Mouse (Mus musculus) forebrain, postnatal 0 days (tissue): ENCODE measurements around the gene Rab11fip5. TPM values are rescaled to one million over a fixed set of nuclear protein-coding genes. Genes with fewer than 3 reads are reported as not detected.
A peak's percentile ranks its signal among the peaks of the same experiment; 100 is the strongest.

Source experiments
- ATAC-seq: fragments of 200-750 bp; cut with Nextera tagmentation; 2 replicates; pipeline ENCODE4 v1.8.0; 2017; ENCODE audit warnings: mild to moderate bottlenecking, moderate library complexity
- DNase-seq: peaks from one replicate; pipeline ENCODE4 v3.0.0-alpha.2; 2015
- H3K27ac ChIP-seq: fragments of 300-500 bp; sonication (generic); 2 replicates; pipeline ENCODE4 v1.5.1; 2014; ENCODE audit warnings: low read depth, mild to moderate bottlenecking, antibody characterized with exemption, low read length, moderate library complexity, mixed read lengths
- H3K27me3 ChIP-seq: fragments of 300-500 bp; sonication (generic); 2 replicates; pipeline ENCODE4 v1.6.1; 2014; ENCODE audit warnings: mild to moderate bottlenecking, low read length, mixed read lengths; ENCODE audit not compliant: insufficient read depth
- H3K36me3 ChIP-seq: fragments of 300-500 bp; sonication (generic); 2 replicates; pipeline ENCODE4 v1.6.1; 2014; ENCODE audit warnings: mild to moderate bottlenecking, moderate library complexity; ENCODE audit not compliant: insufficient read depth
- H3K4me1 ChIP-seq: fragments of 300-500 bp; sonication (generic); 2 replicates; pipeline ENCODE4 v1.6.1; 2014; ENCODE audit warnings: antibody characterized with exemption; ENCODE audit not compliant: insufficient read depth
- H3K4me2 ChIP-seq: fragments of 300-500 bp; sonication (generic); 2 replicates; pipeline ENCODE4 v1.6.1; 2014; ENCODE audit warnings: low read depth, mild to moderate bottlenecking, moderate library complexity
- H3K4me3 ChIP-seq: fragments of 300-500 bp; sonication (generic); 2 replicates; pipeline ENCODE4 v1.5.1; 2014; ENCODE audit warnings: low read depth, low read length, mixed read lengths
- H3K9ac ChIP-seq: fragments of 300-500 bp; sonication (generic); 2 replicates; pipeline ENCODE4 v1.6.1; 2014; ENCODE audit warnings: mild to moderate bottlenecking
- H3K9me3 ChIP-seq: fragments of 300-500 bp; sonication (generic); 2 replicates; pipeline ENCODE4 v1.6.1; 2016; ENCODE audit warnings: low read length
- CTCF ChIP-seq: sonication (generic); IDR thresholded peaks from 2 replicates; pipeline ENCODE4 v1.5.1; 2016; ENCODE audit warnings: antibody characterized with exemption, control low read depth, low read depth
- WGBS: fragments of 180-500 bp; shearing (Covaris S2); extraction: QIAGEN DNeasy Blood & Tissue Kit; methylation state at CpG from one replicate; pipeline ENCODE4 v1.1.7; 2014; 5-methylcytosine and 5-hydroxymethylcytosine counted together
- polyA plus RNA-seq: library from polyadenylated mRNA; unstranded; fragments of >200 nt; fragmentation: Nextera tagmentation; extraction: Ambion mirVana; gene quantifications from 2 replicates; pipeline ENCODE4 v1.2.1, GENCODE M21; 2015
- total RNA-seq: library from RNA; depleted of rRNA; stranded (reverse); fragments of >200 nt; gene quantifications from 2 replicates; pipeline ENCODE4 v1.2.3, GENCODE M21; 2014

Rab11fip5 gene
- total and polyA plus RNA-seq, 2 experiments from 2014 or later: 19.8 to 41.2 TPM

GRCm38 (mm10) chr6:85349246-85349645, 25.2 kb downstream of the Rab11fip5 start:
- H3K36me3 ChIP-seq: peaks cover 23% of the 10 kb centered on the region
- H3K27ac ChIP-seq: no peak overlapping the region
- H3K4me1 ChIP-seq: no peaks in the 10 kb centered on the region
- ATAC-seq: no peak
- H3K9me3 ChIP-seq: no peaks in the 10 kb centered on the region
- no peak overlapping the region for H3K4me2 ChIP-seq
- no peak for DNase-seq
- no peak overlapping the region for H3K9ac ChIP-seq
- WGBS: 73% methylated on average over 7 of the region's 7 CpGs
- no peak for TF ChIP-seq CTCF
- no peak overlapping the region for H3K4me3 ChIP-seq
- no peaks in the 10 kb centered on the region for H3K27me3 ChIP-seq

DNA sequence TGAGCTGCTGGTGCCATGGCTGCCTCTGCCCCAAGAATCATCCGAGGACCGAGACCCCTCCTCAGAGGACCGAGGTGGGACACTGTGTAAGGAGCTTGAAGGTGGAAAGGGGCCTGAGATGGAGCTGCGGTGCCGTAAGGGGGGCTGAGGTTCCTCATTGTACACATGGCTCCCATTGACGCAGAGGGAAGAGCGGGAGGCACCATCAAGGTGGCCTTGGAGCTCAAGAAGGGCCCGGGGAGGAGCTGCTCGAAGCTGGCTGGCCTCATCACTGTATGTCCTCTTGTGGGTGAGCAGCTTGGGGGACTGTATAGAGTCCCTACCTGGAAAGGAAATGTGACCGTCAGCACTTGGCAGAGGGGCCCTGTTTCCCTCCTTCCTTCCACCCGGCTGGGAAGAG, 26.3 kb downstream of the Rab11fip5 start:
- Histone ChIP-seq H3K36me3 (peaks cover 23% of the 10 kb centered on the region), H3K9me3 (no peaks in the 10 kb centered on the region), H3K4me3 (no peak overlapping the region), H3K27me3 (no peaks in the 10 kb centered on the region), H3K27ac (no peak overlapping the region), H3K9ac (no peak overlapping the region), H3K4me2 (no peak overlapping the region), H3K4me1 (no peaks in the 10 kb centered on the region)
- 83% methylated on average over 11 of the region's 11 CpGs for WGBS
- DNase-seq (no peak), ATAC-seq (no peak)
- TF ChIP-seq CTCF: no peak

DNA sequence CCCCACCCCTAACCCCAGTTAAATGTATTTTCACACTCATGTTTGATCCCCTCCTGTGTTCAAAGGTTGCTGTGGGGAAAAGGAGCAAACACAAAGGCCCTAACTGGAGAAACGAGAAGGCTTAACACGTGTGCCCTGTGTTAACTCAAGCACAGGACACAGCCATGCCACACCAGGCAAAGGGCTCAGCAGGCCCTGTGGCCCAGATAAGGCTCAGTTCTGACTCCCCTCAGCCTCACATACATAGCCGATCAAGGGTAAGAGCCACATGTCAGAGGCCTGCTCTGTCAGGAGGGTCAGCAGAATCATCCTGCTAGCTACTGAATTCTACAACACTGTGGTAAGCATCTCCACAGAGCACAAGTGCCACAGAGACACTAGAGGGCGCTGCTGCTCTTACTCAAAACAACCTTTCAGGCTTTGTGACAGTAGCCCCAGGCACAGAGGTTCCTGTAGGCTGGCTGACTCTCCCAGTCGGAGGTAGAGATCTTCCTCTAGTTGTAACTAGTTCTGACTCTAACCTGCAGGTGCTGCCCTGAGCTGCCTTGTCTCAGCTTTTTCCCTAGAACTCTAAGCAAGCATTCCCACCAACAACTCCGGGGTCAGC, 28.3 kb downstream of the Rab11fip5 start:
- DNase-seq: peak; percentile 92
- Histone ChIP-seq H3K27me3 (no peaks in the 10 kb centered on the region), H3K4me3 (no peak overlapping the region), H3K36me3 (peaks cover 34% of the 10 kb centered on the region), H3K4me2 (no peak overlapping the region), H3K4me1 (no peaks in the 10 kb centered on the region), H3K9me3 (no peaks in the 10 kb centered on the region), H3K27ac (no peak overlapping the region), H3K9ac (no peak overlapping the region)
- ATAC-seq: peak; percentile 94
- WGBS: 42% methylated on average over 6 of the region's 6 CpGs
- TF ChIP-seq CTCF: peak; percentile 93

- H3K27me3 ChIP-seq: no peaks in the 10 kb centered on the region
- H3K9ac ChIP-seq: no peak overlapping the region
- H3K36me3 ChIP-seq: peaks cover 41% of the 10 kb centered on the region
- no peak for DNase-seq
- no peak for ATAC-seq
- TF ChIP-seq CTCF: no peak
- no peaks in the 10 kb centered on the region for H3K4me1 ChIP-seq
- no peaks in the 10 kb centered on the region for H3K9me3 ChIP-seq
- no peak overlapping the region for H3K4me2 ChIP-seq
- no peak overlapping the region for H3K4me3 ChIP-seq
- H3K27ac ChIP-seq: no peak overlapping the region
Observed at GRCm38 (mm10) chr6:85344929-85345328, 29.5 kb downstream of the Rab11fip5 start.

DNA sequence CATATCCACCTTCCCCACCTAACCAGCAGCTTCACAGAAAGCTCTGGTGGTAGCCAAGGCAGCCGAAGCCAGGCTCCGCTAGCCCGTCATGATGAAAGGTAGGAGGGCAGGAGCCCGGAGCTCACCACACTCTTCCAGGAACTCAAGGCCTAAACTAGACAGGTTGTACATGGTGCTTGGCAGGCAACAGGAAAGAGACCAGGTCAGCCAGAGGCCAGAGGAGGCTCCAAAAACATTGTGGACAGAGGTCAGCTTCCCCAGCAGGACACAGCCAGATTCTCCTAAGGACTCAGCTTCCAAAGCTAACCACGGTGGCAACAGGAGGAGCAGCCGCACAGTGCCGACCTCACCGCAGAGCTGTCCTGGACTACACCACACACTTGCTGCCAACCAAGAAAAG, 31.4 kb downstream of the Rab11fip5 start:
- 89% methylated on average over 8 of the region's 8 CpGs for WGBS
- DNase-seq: no peak

DNA sequence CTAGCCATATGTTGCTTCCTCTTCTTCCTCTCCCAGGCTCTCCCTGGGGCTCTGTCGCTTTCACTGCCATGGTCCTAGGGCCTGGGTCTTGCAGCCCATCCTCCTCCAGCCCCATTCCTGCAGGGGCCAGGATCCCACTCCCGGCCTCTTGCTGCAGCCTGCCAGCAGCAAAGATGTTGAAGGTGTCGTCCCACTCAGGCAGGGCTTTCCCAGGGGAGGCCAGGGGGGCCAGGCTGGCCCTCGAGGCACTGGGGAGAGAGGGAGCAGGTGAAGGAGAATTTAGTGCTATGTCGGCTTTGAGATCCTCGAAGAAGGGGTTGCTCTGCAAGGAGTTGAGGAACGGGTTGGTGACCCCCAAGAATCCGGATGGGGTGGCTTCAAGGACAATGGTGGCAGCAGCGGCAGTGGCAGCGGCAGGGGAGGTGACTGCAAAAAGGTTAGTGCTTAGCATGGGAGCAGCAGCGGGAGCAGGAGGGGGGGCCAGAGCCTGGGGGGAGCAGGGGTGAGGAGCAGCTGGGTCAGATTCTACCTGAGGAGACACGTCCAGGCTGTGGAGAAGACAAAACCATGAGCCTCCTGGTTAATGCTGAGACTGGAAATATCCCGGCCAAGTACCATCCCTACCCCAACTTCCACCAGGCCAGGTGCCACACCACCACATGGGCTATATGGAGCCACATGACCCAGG, 32.5 kb downstream of the Rab11fip5 start:
- Histone ChIP-seq H3K27me3 (no peaks in the 10 kb centered on the region), H3K4me1 (no peaks in the 10 kb centered on the region), H3K4me3 (no peak overlapping the region), H3K4me2 (no peak overlapping the region), H3K9ac (no peak overlapping the region), H3K36me3 (peaks cover 33% of the 10 kb centered on the region), H3K27ac (no peak overlapping the region), H3K9me3 (no peaks in the 10 kb centered on the region)
- TF ChIP-seq CTCF: no peak
- DNase-seq (no peak), ATAC-seq (no peak)
- WGBS: 76% methylated on average over 13 of the region's 13 CpGs

More for the DNA sequence above, 31.4 kb downstream of the Rab11fip5 start:
- no peaks in the 10 kb centered on the region for H3K4me1 ChIP-seq
- no peak overlapping the region for H3K4me3 ChIP-seq
- H3K9me3 ChIP-seq: no peaks in the 10 kb centered on the region
- no peaks in the 10 kb centered on the region for H3K27me3 ChIP-seq
- H3K36me3 ChIP-seq: peaks cover 33% of the 10 kb centered on the region
- H3K27ac ChIP-seq: no peak overlapping the region
- ATAC-seq: no peak
- TF ChIP-seq CTCF: no peak
- H3K9ac ChIP-seq: no peak overlapping the region
- H3K4me2 ChIP-seq: no peak overlapping the region

DNA sequence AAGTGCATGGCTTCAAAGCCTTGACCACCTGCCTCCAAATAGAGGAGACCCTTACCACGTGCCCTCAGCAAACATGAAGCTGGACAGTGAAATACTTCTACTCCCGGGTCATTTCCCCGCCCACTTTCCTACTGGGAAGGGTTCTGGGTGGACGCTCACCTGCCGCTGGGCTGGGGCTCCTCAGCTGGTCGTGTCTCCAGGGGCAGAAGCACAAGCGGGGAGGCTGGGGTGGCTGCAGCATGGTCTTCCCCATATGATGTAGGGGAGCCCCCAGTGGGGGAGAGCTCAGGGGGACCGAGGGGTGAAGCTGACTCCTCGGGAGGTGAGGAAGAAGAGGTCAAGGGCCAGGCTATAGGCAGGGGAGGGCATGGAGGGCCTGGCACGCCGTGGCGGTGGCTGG, 34.2 kb downstream of the Rab11fip5 start:
- DNase-seq: no peak
- Histone ChIP-seq H3K9ac (no peak overlapping the region), H3K4me1 (no peaks in the 10 kb centered on the region), H3K27me3 (no peaks in the 10 kb centered on the region), H3K4me2 (no peak overlapping the region), H3K36me3 (peaks cover 45% of the 10 kb centered on the region), H3K27ac (no peak overlapping the region), H3K4me3 (no peak overlapping the region), H3K9me3 (no peaks in the 10 kb centered on the region)
- TF ChIP-seq CTCF: no peak
- ATAC-seq: no peak
- WGBS: 82% methylated on average over 12 of the region's 12 CpGs
